Mouse (Mus musculus): ENCODE measurements around the gene Kcnk4.

Kcnk4 gene

DNA sequence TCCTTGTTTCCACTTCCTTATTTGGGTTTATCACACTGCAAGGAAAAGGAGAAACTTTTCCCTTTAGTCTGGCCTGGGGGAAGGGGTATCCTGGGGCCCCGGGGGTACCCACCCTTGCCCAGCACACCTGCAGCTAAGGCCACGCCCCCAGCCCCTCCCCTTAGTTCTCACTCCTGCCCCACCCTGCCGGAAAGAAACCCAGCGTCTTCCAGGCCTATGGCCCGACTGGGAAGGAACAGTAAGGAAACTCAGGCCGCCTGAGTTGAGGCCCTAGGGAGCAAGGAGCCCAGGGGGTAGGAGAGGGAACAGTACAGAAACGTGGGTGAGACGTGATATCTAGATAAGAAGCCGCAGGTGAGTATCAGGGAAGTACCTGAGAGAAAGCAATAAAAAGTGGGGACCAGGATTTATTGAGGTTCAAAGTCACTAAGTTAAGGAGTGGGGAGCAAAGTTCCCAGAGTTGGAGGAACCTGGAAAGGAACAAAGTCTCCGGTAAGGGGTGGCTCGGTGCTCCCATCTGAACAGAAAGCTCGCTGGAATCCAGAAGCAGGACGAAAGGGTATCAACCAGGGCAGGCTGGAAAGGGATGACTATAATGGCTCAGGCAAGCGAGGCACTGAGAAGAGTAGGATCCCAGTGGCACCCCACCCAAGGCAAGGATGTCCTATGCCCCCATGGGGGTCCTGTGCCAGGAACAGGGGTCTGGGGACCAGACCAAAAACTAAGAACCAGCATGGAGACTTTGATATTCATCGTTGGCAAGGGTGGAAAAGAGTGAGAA lies 34.4 kb upstream of the Kcnk4 start:
- peak; percentile 26 for DNase-seq (ENCODE audit: low read depth, low spot score)

DNA sequence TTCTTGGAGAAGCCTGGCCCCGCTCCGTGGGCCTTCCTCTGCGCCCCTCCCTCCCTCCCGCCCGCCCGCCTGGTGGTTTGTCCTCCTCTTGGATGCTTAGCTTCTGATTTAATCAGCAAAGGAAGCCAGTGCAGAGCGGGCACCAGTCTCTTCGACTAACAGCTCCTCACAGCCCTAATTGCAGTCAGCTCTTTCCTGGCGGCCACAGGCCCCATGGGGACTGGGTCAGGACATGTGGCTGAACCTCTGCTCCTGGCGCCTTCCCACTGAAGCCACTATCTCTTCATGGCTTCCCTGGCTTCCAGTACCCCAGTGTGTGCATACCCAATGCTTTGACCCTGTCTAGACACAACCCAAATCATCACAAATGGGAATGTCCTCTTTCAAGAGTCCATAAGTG lies 22.1 kb upstream of the Kcnk4 start:
- no peak for DNase-seq (ENCODE audit: low read depth, low spot score)

- no peak for DNase-seq (ENCODE audit: low read depth, low spot score)
These were observed 21.1 kb upstream of the Kcnk4 start for GRCm38 (mm10) chr19:6955424-6955823.

DNA sequence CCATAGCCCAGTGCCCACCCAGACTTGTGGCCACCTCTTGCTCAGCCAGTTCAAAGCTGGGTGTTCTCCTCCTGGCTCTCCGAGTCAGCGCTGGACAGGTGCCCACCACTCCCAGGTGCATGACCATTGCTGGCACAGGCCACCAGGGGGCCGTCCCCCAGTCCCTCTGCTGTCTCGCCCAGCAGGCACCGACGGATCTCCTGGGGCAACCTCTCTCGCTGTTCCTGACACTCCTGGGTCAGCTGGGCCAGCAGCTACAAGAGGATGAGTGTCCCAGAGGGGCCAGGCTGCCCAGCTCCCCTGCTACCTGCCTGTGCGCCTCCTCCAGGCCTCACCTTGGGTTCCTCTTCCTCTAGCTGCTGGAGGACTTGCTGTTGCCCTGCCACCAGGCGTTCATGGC lies 19.7 kb upstream of the Kcnk4 start:
- DNase-seq (ENCODE audit: low read depth, low spot score): peak; percentile 32

DNA sequence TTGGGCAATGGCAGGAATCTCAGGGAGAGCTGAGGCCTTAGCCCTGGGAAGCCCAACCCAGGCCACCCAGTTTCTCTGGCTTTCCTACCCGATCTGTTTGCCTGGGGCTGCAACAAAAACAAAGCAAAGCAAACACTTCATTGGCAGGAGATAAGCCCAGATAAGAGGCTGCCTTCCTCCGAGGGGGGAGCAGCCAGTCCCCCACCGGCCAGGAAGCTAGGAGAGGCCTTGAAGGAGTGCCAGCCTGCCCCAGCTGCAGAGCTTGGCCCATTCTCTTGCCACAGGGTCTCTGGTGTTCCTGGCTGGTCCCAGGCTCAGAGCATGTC lies 18.4 kb upstream of the Kcnk4 start:
- peak; percentile 50 for DNase-seq (ENCODE audit: low read depth, low spot score)

GRCm38 (mm10) chr19:6951994-6952711 lies 17.8 kb upstream of the Kcnk4 start:
- peak; percentile 48 for DNase-seq (ENCODE audit: low read depth, low spot score)

DNA sequence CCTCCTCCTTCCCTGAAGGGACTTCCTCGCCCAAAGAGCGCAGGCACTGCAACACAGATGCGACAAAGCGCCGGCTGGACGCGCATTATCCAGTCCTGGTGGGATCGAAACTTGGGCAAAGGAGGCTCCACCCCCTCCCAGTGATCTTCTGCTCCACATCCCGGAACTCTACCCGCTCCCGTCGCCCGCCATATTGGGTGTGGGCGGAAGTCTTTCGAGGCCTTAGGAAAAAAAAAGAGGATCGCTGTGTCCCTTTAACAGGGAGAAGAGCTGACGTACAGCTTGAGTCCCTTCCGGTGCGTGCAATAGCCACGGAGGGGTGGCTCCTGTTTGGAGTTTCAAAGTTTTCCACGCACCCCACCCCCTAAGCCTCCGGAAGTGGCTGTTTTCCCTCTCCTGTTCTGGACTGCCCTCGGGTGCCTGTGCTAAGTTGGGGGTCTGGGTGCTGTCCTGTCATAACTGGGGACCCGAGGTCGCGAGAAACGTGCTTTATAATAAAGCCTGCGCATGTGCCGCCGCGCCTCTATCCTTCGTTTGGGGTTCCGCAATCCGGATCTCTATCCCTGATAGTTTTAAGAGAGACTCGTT lies 17.2 kb upstream of the Kcnk4 start:
- DNase-seq (ENCODE audit: low read depth, low spot score): peak; percentile 85

DNA sequence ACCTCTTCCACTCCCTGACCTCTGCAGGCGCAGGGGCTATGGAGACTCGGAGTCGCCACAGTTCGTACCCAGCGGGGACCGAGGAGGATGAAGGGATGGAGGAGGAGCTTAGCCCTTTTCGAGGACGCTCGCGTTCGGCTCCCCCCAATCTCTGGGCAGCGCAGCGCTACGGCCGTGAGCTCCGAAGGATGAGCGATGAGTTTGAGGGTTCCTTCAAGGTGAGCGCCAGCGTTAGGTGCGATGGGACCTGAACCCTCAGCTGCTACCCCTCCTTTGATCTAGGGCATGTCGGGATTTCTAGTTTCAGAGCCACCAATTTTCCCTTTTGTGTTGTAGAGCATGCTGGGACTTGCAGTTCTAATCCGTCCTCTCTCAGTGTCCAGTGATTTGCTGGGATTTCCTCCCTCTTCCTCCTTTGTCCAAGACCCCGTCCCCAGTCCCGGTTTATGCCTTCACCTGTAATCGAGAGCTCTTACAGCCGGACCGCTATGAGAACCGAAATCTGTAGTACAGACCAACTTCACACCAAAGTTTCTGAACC lies 16.4 kb upstream of the Kcnk4 start:
- peak; percentile 61 for DNase-seq (ENCODE audit: low read depth, low spot score)

- no peak for DNase-seq (ENCODE audit: low read depth, low spot score)
These were observed 15.6 kb upstream of the Kcnk4 start for GRCm38 (mm10) chr19:6949951-6950350.

GRCm38 (mm10) chr19:6949532-6949931 lies 15.2 kb upstream of the Kcnk4 start:
- DNase-seq (ENCODE audit: low read depth, low spot score): no peak

DNA sequence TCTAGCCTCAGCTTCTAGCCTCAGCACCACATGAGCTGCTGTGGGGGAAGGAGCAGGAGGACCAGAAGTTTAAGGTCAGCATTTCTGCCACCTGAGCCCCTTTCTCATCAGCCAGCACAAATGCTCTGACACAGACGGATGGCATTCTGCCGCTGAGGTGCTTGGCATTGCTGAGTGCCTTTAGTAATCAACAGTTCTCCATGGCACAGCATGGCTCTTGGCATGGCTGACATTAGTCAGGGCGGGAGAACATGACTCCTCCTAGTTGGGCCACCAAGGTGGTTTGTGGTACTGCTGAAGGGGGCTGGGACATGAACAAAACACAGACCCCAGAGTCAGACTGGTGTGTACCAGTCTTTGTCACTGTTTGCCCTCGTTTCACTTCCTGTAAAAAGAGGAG lies 13.9 kb upstream of the Kcnk4 start:
- DNase-seq (ENCODE audit: low read depth, low spot score): no peak

DNA sequence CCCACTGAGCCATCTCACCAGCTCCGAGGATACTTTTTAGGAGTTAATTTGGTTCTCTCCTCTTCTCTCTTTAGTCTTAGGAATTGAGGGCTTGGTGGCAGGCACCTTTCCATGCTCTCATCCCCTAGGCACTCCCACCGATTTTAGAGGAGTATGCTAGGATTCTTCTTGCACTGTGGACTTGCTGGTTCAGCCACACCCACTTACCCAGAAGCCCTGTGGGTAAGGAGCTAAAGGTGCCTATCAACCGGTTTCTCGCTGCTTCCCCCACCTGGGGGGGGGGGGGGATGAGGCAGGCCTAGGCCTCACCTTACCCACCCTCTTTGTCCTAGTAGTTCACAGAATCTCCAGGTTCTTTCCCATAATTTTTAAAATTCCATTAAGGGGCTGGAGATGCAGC lies 13.4 kb upstream of the Kcnk4 start:
- DNase-seq (ENCODE audit: low read depth, low spot score): no peak

- DNase-seq (ENCODE audit: low read depth, low spot score): no peak
These were observed 9.4 kb upstream of the Kcnk4 start for GRCm38 (mm10) chr19:6943709-6944108.

DNA sequence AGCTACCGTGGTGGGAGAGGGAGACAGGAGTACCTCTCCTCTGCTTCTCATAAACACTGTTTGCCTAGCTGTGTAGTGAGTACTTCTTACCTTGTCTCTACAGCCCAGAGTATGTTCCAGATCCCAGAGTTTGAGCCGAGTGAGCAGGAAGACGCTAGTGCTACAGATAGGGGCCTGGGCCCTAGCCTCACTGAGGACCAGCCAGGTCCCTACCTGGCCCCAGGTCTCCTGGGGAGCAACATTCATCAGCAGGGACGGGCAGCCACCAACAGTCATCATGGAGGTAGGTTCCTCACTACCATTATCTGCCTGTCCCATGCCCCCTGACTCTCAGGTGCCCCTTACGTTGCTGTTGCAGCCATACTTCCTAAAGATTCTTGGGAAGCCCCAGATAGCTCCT lies 8.4 kb upstream of the Kcnk4 start:
- DNase-seq (ENCODE audit: low read depth, low spot score): peak; percentile 26

DNA sequence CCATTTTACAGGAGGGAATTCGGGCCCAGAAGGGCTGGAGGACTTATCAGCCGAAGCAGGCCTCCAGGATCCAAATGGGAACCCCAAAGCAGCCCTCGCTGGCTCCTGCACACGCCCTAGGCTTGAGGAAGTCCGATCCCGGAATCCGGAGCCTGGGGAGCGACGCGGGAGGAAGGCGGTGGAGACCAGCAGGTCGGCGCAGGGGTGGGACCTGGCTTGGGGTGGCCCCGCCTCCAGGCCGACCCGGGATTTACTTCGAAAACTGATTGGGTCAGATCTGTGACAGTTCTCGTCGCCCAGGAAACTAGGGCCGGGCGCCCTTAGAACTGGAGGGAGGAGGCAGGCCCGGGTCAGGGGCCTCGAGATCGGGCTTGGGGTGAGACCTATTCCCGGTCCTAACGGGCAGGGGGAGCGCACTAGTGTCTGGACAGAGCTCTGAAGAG lies 8.0 kb upstream of the Kcnk4 start, which contains the start of gene Gpr137:
Gene Gpr137, minus strand, starts transcription at position 232 of the 443 bp plus-strand sequence.
- DNase-seq (ENCODE audit: low read depth, low spot score): peak; percentile 92

- peak; percentile 94 for DNase-seq (ENCODE audit: low read depth, low spot score)
These were observed 7.3 kb upstream of the Kcnk4 start, which contains the start of gene Bad for GRCm38 (mm10) chr19:6941372-6942248. Bad (plus strand) TSS chr19:6941861.

DNA sequence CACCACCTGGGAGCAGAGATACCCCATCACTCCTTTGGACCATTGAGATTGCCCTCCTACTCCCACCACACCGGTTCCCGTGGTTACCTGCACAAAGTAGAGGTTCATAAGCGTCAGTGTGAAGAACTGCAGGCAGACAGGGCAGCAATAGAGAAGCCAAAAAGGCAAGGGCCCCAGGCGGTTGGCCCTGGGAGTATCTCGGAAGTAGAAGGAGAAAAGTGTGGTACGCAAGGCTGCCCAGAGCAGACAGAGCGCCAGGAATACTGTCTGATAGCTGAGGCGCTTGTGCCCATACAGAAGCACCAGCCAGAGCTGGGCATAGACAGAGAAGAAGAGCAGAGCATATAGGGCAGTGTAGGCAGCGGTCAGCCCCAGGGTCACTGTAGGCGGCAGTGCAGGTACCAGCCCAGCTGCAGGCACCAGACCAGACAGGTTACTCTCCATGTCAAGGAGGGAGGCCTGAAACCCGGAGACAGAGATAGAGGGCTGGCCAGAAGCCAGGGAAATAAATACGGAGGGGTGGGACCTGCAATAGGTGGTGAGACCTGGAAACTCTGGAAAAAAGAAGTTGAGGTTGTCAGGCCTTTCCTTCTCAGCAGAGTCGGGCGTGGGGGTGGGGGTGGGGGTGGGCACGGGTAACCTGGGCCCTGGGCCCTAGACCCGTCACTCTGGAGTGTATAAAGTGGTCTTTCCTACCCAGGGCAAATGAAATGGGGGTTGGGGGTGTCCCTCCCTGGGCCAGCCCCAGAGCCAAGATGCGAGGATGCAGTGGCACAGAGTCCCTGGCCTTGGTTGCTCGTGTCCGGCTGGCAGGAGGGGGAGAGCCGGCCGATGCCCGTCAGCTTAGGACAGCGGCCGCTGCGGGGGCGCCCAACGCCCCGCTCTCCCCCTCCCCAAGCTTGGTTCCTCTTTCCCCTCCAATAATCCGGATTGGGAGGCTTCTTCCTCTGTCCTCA lies 6.4 kb upstream of the Kcnk4 start:
- no peak for DNase-seq (ENCODE audit: low read depth, low spot score)

DNA sequence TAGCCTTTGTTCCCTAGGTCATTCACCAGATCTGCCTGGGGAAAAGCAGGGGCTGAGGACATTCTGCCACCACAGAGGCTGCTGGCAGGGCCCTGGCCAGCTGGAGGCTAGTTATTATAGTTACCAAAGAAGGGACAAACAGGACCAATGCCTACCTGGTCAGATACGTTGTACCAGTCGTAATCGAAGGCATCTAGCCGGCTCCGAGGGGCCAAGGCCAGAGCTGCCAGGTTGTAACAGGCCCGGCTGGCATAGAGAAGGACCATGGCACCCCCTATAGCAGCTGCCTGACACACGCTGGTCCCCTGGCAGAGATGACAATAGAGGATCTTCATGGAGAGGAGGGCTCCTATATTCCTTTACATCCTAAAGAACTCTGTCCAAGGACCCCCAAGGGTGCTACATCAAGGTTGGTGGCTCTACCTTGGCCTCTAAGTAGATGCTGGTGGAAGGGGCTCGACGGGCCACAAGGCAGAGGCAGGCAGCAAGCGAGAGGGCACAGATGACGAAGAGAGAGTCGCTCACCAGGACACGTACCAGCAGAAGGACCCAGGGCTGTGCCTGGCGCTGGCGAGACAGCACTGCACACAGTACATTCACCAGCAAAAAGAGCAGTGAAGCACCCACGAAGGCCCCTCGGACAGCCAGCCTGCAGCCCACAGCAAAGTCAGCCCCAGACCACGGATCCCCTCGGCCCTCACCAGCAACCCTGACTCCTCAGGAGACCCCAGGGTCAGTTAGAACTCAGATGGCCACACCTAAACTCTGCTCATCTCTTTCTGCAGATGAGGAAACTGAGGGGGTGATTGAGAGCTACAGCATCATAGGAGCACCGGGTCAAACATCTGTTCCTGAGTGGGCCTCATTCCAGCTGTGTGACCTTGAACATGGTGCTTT lies 5.0 kb upstream of the Kcnk4 start:
- DNase-seq (ENCODE audit: low read depth, low spot score): no peak

All from CD4-positive helper T cell, adult 2 months (primary cell).